Mouse (Mus musculus): ENCODE results near the gene Ganab.
A peak's percentile ranks its signal among the peaks of the same experiment; 100 is the strongest.

Ganab gene

GRCm38 (mm10) chr19:8930117-8930516 lies 32.2 kb downstream of the Ganab start:
- DNase-seq, result no peak

- no peak for DNase-seq
Measured at GRCm38 (mm10) chr19:8930771-8931170, 32.9 kb downstream of the Ganab start.

- no peak for DNase-seq
Measured at GRCm38 (mm10) chr19:8936736-8937135, 38.9 kb downstream of the Ganab start.

- DNase-seq, result no peak
Measured at GRCm38 (mm10) chr19:8940526-8941133, 42.8 kb downstream of the Ganab start.

- DNase-seq, result no peak
Measured at GRCm38 (mm10) chr19:8941136-8941514, 43.3 kb downstream of the Ganab start.

- DNase-seq, result peak; percentile 94
Measured at GRCm38 (mm10) chr19:8941515-8942217, 43.8 kb downstream of the Ganab start, which contains the start of gene Mta2. Gene Mta2 (plus strand): TSS chr19:8941875.

- DNase-seq, result peak; percentile 58
Measured at GRCm38 (mm10) chr19:8942276-8942964, 44.5 kb downstream of the Ganab start.

- DNase-seq, result no peak
Measured at GRCm38 (mm10) chr19:8943047-8943446, 45.2 kb downstream of the Ganab start.

- no peak for DNase-seq
Measured at GRCm38 (mm10) chr19:8944062-8944461, 46.2 kb downstream of the Ganab start.

- peak; percentile 55 for DNase-seq
Measured at GRCm38 (mm10) chr19:8944750-8945149, 46.9 kb downstream of the Ganab start.

GRCm38 (mm10) chr19:8945251-8945650 lies 47.4 kb downstream of the Ganab start:
- DNase-seq, result no peak

GRCm38 (mm10) chr19:8946929-8947328 lies 49.1 kb downstream of the Ganab start:
- DNase-seq, result no peak

- DNase-seq, result no peak
Measured at GRCm38 (mm10) chr19:8950190-8950589, 52.3 kb downstream of the Ganab start.

- peak; percentile 25 for DNase-seq
Measured at GRCm38 (mm10) chr19:8952241-8952640, 54.4 kb downstream of the Ganab start.

GRCm38 (mm10) chr19:8953135-8954039 lies 55.5 kb downstream of the Ganab start, which contains the start of gene Tut1:
Gene Tut1 (plus strand): TSS chr19:8953847.
- DNase-seq, result peak; percentile 81

GRCm38 (mm10) chr19:8954171-8954570 lies 56.3 kb downstream of the Ganab start:
- no peak for DNase-seq

- no peak for DNase-seq
Measured at GRCm38 (mm10) chr19:8962256-8962655, 64.4 kb downstream of the Ganab start.

- no peak for DNase-seq
Measured at GRCm38 (mm10) chr19:8965075-8965474, 67.2 kb downstream of the Ganab start.

- no peak for DNase-seq
Measured at GRCm38 (mm10) chr19:8965771-8966170, 67.9 kb downstream of the Ganab start.

- no peak for DNase-seq
Measured at GRCm38 (mm10) chr19:8966198-8966589, 68.3 kb downstream of the Ganab start.

Measured in right cerebral cortex, postnatal 4 days (tissue).